Mouse (Mus musculus) hindbrain, embryonic 16.5 days (tissue): Measurements from ENCODE around the gene Hist1h3c. TPM values are rescaled to one million over a fixed set of nuclear protein-coding genes. Genes with fewer than 3 reads are reported as not detected.
A peak's percentile ranks its signal among the peaks of the same experiment; 100 is the strongest.

Source experiments
- ATAC-seq: fragments of 200-750 bp; cut with Nextera tagmentation; 2 replicates; pipeline ENCODE4 v1.8.0; 2017; ENCODE audit warnings: moderate TSS enrichment, moderate library complexity
- H3K27ac ChIP-seq: fragments of 300-500 bp; sonication (generic); 2 replicates; pipeline ENCODE4 v1.5.1; 2014; ENCODE audit warnings: low read depth, mild to moderate bottlenecking, control low read depth, low read length, moderate library complexity
- H3K27me3 ChIP-seq: fragments of 300-500 bp; sonication (generic); replicated peaks from 2 replicates; pipeline ENCODE4 v1.6.1; 2014; ENCODE audit warnings: low read length; ENCODE audit not compliant: control insufficient read depth, insufficient read depth
- H3K36me3 ChIP-seq: fragments of 300-500 bp; sonication (generic); 2 replicates; pipeline ENCODE4 v1.6.1; 2014; ENCODE audit warnings: mild to moderate bottlenecking, low read length, moderate library complexity, mixed read lengths; ENCODE audit not compliant: control insufficient read depth, insufficient read depth
- H3K4me1 ChIP-seq: fragments of 300-500 bp; sonication (generic); 2 replicates; pipeline ENCODE4 v1.6.1; 2014; ENCODE audit warnings: low read depth, low read length; ENCODE audit not compliant: control insufficient read depth, insufficient read depth
- H3K4me2 ChIP-seq: fragments of 300-500 bp; sonication (generic); 2 replicates; pipeline ENCODE4 v1.6.1; 2014; ENCODE audit warnings: mild to moderate bottlenecking, low read length, control low read depth, moderate library complexity
- H3K4me3 ChIP-seq: fragments of 300-500 bp; sonication (generic); 2 replicates; pipeline ENCODE4 v1.5.1; 2014; ENCODE audit warnings: mild to moderate bottlenecking, low read length, control low read depth, moderate library complexity
- H3K9ac ChIP-seq: fragments of 300-500 bp; sonication (generic); 2 replicates; pipeline ENCODE4 v1.6.1; 2014; ENCODE audit warnings: low read depth, mild to moderate bottlenecking, control low read depth, low read length, moderate library complexity
- H3K9me3 ChIP-seq: fragments of 300-500 bp; sonication (generic); 2 replicates; pipeline ENCODE4 v1.6.1; 2014; ENCODE audit warnings: mild to moderate bottlenecking, low read length, moderate library complexity; ENCODE audit not compliant: control insufficient read depth
- WGBS: fragments of 180-500 bp; shearing (Covaris S2); extraction: QIAGEN DNeasy Blood & Tissue Kit; methylation state at CpG from one replicate; pipeline ENCODE4 v1.1.7; 2014; 5-methylcytosine and 5-hydroxymethylcytosine counted together
- polyA plus RNA-seq: library from polyadenylated mRNA; unstranded; fragments of >200 nt; fragmentation: Nextera tagmentation; extraction: Ambion mirVana; gene quantifications from 2 replicates; pipeline ENCODE4 v1.2.1, GENCODE M21; 2015

Gene Hist1h3c
- polyA plus RNA-seq, 1 experiment from 2014 or later, result 0.70 TPM

DNA sequence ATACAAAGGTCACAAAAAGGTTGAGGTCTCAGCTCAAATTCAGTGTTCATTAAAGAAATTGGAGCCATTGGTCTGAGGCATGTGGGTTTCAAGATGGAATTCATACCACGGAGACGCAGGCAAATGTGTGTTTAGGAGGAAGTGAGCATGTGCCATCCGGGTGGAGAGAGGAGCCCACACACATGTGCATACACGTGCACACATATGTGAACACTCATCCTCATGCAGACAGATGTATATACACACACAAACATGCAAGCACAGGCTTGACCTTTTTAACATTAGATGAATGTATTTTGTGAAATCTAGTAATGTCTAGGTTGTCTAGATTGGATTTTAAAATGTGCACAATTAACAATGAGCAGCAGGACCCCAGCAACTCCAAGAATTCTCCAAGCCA lies 43.2 kb downstream of the Hist1h3c start:
- H3K4me1 ChIP-seq, result peaks cover 8% of the 10 kb centered on the region
- no peaks in the 10 kb centered on the region for H3K36me3 ChIP-seq
- no peak overlapping the region for H3K27ac ChIP-seq
- H3K4me2 ChIP-seq, result no peak overlapping the region
- H3K9ac ChIP-seq, result no peak overlapping the region
- H3K27me3 ChIP-seq, result no peaks in the 10 kb centered on the region
- ATAC-seq, result no peak
- H3K4me3 ChIP-seq, result no peak overlapping the region
- WGBS, result 92% methylated on average over 4 of the region's 4 CpGs
- no peaks in the 10 kb centered on the region for H3K9me3 ChIP-seq

DNA sequence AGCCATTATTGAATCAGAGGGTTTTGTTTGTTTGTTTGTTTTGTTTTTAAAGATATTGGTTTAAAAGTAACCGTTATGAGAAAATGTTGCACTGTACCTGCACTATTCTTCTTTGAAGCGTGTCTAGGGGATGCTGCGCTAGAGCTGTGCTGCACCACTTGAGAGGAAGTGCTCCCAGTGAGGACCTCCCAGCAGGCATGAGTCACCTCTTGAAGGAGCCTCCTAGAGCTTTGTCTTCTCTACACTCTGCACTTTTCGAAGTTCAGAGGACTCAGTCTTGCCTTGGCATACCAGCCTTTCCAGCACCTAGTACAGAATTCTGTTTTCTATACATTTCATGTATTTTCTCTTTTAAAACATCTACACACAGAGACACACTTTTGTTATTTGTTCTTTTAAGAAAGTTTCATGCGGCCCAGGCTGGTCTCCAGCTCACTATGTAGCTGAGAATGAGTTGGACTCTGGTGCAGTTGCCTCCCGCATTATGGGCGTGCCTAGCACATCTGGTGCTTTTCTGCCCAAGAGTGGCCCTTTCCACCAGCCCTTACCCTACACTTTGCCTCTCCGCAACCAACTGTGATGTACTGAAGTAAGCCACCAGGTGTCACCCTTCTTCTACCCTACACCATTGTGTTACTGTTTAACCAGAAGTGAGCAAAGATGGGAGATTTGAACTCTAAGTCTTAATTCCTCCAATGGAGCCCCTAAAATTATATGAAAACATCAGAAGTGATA lies 44.4 kb downstream of the Hist1h3c start:
- H3K4me1 ChIP-seq, result peaks cover 8% of the 10 kb centered on the region
- no peaks in the 10 kb centered on the region for H3K9me3 ChIP-seq
- H3K4me3 ChIP-seq, result no peak overlapping the region
- no peaks in the 10 kb centered on the region for H3K36me3 ChIP-seq
- no peak overlapping the region for H3K27ac ChIP-seq
- ATAC-seq, result 0 out of 2 replicates have a peak, but pooled peaks have one; percentile 26
- no peak overlapping the region for H3K9ac ChIP-seq
- WGBS, result 29% methylated on average over 8 of the region's 8 CpGs
- H3K4me2 ChIP-seq, result no peak overlapping the region
- H3K27me3 ChIP-seq, result no peaks in the 10 kb centered on the region

- 73% methylated on average over 3 of the region's 3 CpGs for WGBS
- no peaks in the 10 kb centered on the region for H3K36me3 ChIP-seq
- H3K9me3 ChIP-seq, result no peaks in the 10 kb centered on the region
- H3K4me3 ChIP-seq, result no peak overlapping the region
- no peak for ATAC-seq
- H3K4me1 ChIP-seq, result peaks cover 8% of the 10 kb centered on the region
- H3K27ac ChIP-seq, result no peak overlapping the region
- no peak overlapping the region for H3K4me2 ChIP-seq
- no peak overlapping the region for H3K9ac ChIP-seq
- H3K27me3 ChIP-seq, result no peaks in the 10 kb centered on the region
These were observed 45.6 kb downstream of the Hist1h3c start for GRCm38 (mm10) chr13:23699767-23700166.

- Histone ChIP-seq H3K4me3 (no peak overlapping the region), H3K4me1 (peaks cover 8% of the 10 kb centered on the region), H3K9me3 (no peaks in the 10 kb centered on the region), H3K36me3 (no peaks in the 10 kb centered on the region), H3K9ac (no peak overlapping the region), H3K4me2 (peak overlapping the region; percentile 81), H3K27me3 (no peaks in the 10 kb centered on the region), H3K27ac (0 out of 2 replicates have a peak overlapping the region, but pooled peaks have one; percentile 13)
- ATAC-seq, result no peak
- WGBS, result 72% methylated on average over 6 of the region's 6 CpGs
These were observed 46.4 kb downstream of the Hist1h3c start for GRCm38 (mm10) chr13:23698996-23699395.

DNA sequence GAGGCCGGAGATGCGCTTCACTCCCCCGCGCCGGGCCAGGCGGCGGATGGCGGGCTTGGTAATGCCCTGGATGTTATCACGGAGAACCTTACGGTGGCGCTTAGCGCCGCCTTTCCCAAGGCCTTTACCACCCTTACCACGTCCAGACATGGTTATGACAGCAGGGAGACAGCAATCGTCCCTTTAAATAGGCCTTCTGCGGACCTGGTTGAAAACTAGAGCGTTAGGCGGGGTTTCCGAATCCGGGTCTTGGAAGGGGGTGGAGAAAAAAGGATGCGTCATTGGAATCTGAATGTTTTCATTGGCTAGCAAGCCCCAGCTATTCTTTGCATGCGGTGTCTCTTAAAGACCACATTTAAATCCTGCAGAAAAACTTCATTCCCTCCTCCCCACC lies 47.1 kb downstream of the Hist1h3c start, which contains the start of gene Hist1h4c:
Gene Hist1h4c, minus strand, starts transcription at position 155 of the 394 bp plus-strand sequence.
- peak within 1 kb of the TSS; percentile 81 for H3K4me2 ChIP-seq
- no peaks in the 10 kb centered on the region for H3K36me3 ChIP-seq
- peak; percentile 98 for ATAC-seq
- under 1% methylated on average over 17 of the region's 22 CpGs for WGBS
- H3K27ac ChIP-seq, result peak within 1 kb of the TSS; percentile 82
- H3K27me3 ChIP-seq, result no peaks in the 10 kb centered on the region
- H3K9ac ChIP-seq, result peak within 1 kb of the TSS; percentile 64
- H3K4me1 ChIP-seq, result peaks cover 8% of the 10 kb centered on the region
- H3K9me3 ChIP-seq, result no peaks in the 10 kb centered on the region
- peak within 1 kb of the TSS; percentile 49 for H3K4me3 ChIP-seq

- ATAC-seq, result peak; percentile 85; the same call in 1 of the 2 replicates
- Histone ChIP-seq H3K9me3 (no peaks in the 10 kb centered on the region), H3K4me2 (peak overlapping the region; percentile 81), H3K36me3 (no peaks in the 10 kb centered on the region), H3K4me3 (peak overlapping the region; percentile 49), H3K4me1 (peaks cover 8% of the 10 kb centered on the region), H3K27ac (peak overlapping the region; percentile 82), H3K27me3 (no peaks in the 10 kb centered on the region), H3K9ac (peak overlapping the region; percentile 64)
- WGBS, result under 1% methylated on average over 21 of the region's 32 CpGs
These were observed 47.7 kb downstream of the Hist1h3c start for GRCm38 (mm10) chr13:23697491-23698299.

- WGBS, result 61% methylated on average over 15 of the region's 15 CpGs
These were observed 49.3 kb downstream of the Hist1h3c start for GRCm38 (mm10) chr13:23696061-23696474.

GRCm38 (mm10) chr13:23695514-23695913 lies 49.9 kb downstream of the Hist1h3c start, which contains the start of gene Hist1h1t:
Gene Hist1h1t (plus strand): TSS chr13:23695814.
- H3K4me1 ChIP-seq, result peaks cover 8% of the 10 kb centered on the region
- H3K36me3 ChIP-seq, result no peaks in the 10 kb centered on the region
- 47% methylated on average over 13 of the region's 13 CpGs for WGBS
- H3K9ac ChIP-seq, result no peak within 1 kb of the TSS
- H3K9me3 ChIP-seq, result no peaks in the 10 kb centered on the region
- no peak within 1 kb of the TSS for H3K4me2 ChIP-seq
- no peak within 1 kb of the TSS for H3K27ac ChIP-seq
- H3K4me3 ChIP-seq, result no peak within 1 kb of the TSS
- ATAC-seq, result no peak
- no peaks in the 10 kb centered on the region for H3K27me3 ChIP-seq

More at GRCm38 (mm10) chr13:23696061-23696474, 49.3 kb downstream of the Hist1h3c start:
- Histone ChIP-seq H3K9me3 (no peaks in the 10 kb centered on the region), H3K9ac (no peak overlapping the region), H3K27ac (no peak overlapping the region), H3K4me2 (no peak overlapping the region), H3K36me3 (no peaks in the 10 kb centered on the region), H3K4me3 (no peak overlapping the region), H3K27me3 (no peaks in the 10 kb centered on the region), H3K4me1 (peaks cover 8% of the 10 kb centered on the region)
- ATAC-seq, result no peak
